Mouse (Mus musculus): ENCODE measurements around the gene Elk3. TPM values are rescaled to one million over a fixed set of nuclear protein-coding genes. Genes with fewer than 3 reads are reported as not detected.

Gene Elk3
- polyA plus RNA-seq, 1 experiment from 2014 or later, result 26.8 TPM

Other genes with a start within 250 kb of the Elk3 start
- 0.21 and 0.26 TPM in 2 replicates for gene Cfap54, start 229.5 kb downstream of the Elk3 start, polyA plus RNA-seq (2015; fragmentation: Nextera tagmentation; extraction: Ambion mirVana)
- gene Cdk17, start 150.3 kb downstream of the Elk3 start, polyA plus RNA-seq (2015; fragmentation: Nextera tagmentation; extraction: Ambion mirVana), result 15.8 and 17.6 TPM in 2 replicates
- 202 and 226 TPM in 2 replicates for gene Lta4h, start 142.3 kb upstream of the Elk3 start, polyA plus RNA-seq (2015; fragmentation: Nextera tagmentation; extraction: Ambion mirVana)
- gene Hal, start 177.6 kb upstream of the Elk3 start, polyA plus RNA-seq (2015; fragmentation: Nextera tagmentation; extraction: Ambion mirVana), result 2.5 and 2.8 TPM in 2 replicates
- gene Amdhd1, start 228.9 kb upstream of the Elk3 start, polyA plus RNA-seq (2015; fragmentation: Nextera tagmentation; extraction: Ambion mirVana), result 1.7 and 1.9 TPM in 2 replicates
- gene Ccdc38, start 229.5 kb upstream of the Elk3 start, polyA plus RNA-seq (2015; fragmentation: Nextera tagmentation; extraction: Ambion mirVana), result 0.40 and 0.55 TPM in 2 replicates

All from stomach, embryonic 15.5 days (tissue).